Mouse (Mus musculus) C2C12 (cell line): ENCODE results near the gene Stk25. TPM values are rescaled to one million over a fixed set of nuclear protein-coding genes. Genes with fewer than 3 reads are reported as not detected.
"Not testable (repeated sequence)": the region's sequence is repeated elsewhere in the genome, so short reads cannot be mapped to it uniquely, and the experiment has no call there.

ENCODE experiments used
- H3K27me3 ChIP-seq: one replicate; pipeline ENCODE4 v1.6.1; 2011; ENCODE audit not compliant: control insufficient read depth, insufficient read depth, insufficient read length
- H3K36me3 ChIP-seq: one replicate; pipeline ENCODE4 v1.6.1; 2011; ENCODE audit not compliant: control insufficient read depth, insufficient read depth
- H3K4me3 ChIP-seq: one replicate; pipeline ENCODE4 v1.5.1; 2011; ENCODE audit warnings: mild to moderate bottlenecking, control low read depth; ENCODE audit not compliant: poor library complexity, insufficient read depth, severe bottlenecking
- H3K79me2 ChIP-seq: one replicate; pipeline ENCODE4 v1.6.1; 2011; ENCODE audit not compliant: control insufficient read depth, insufficient read depth
- H3K79me3 ChIP-seq: one replicate; pipeline ENCODE4 v1.6.1; 2011; ENCODE audit warnings: low read depth, control low read depth
- H3ac ChIP-seq: one replicate; pipeline ENCODE3; 2011; ENCODE audit warnings: low read depth; ENCODE audit not compliant: control insufficient read depth, insufficient read length
- CEBPB ChIP-seq: IDR thresholded peaks from one replicate; pipeline ENCODE4 v1.6.1; 2011; ENCODE audit warnings: low read depth, mild to moderate bottlenecking, control low read depth, moderate library complexity
- CTCF ChIP-seq: IDR thresholded peaks from one replicate; pipeline ENCODE4 v1.5.1; 2011; ENCODE audit not compliant: control insufficient read depth, insufficient read depth, insufficient read length
- FOSL1 ChIP-seq: IDR thresholded peaks from one replicate; pipeline ENCODE4 v1.8.0; 2011; ENCODE audit warnings: mild to moderate bottlenecking, low read length; ENCODE audit not compliant: poor library complexity, insufficient read depth, severe bottlenecking
- MAX ChIP-seq: IDR thresholded peaks from one replicate; pipeline ENCODE4 v1.6.1; 2011; ENCODE audit warnings: mild to moderate bottlenecking, control low read depth
- MYOD1 ChIP-seq: IDR thresholded peaks from one replicate; pipeline ENCODE4 v1.6.1; 2011; ENCODE audit warnings: low read depth; ENCODE audit not compliant: control insufficient read depth, insufficient read length
- MYOG ChIP-seq: IDR thresholded peaks from one replicate; pipeline ENCODE4 v1.6.1; 2011; ENCODE audit not compliant: control insufficient read depth, insufficient read length; ENCODE audit errors: extremely low read depth
- USF1 ChIP-seq: IDR thresholded peaks from one replicate; pipeline ENCODE4 v1.6.1; 2011; ENCODE audit warnings: low read depth, mild to moderate bottlenecking, control low read depth, moderate library complexity
- long read RNA-seq, 2 experiments: library from polyadenylated mRNA; unstranded; transcript quantifications; one replicate each; pipeline ENCODE4 v2.0.0; 2019 to 2020
- polyA plus RNA-seq: library from polyadenylated mRNA; unstranded; fragments of >200 nt; fragmentation: generic; extraction: Trizol; gene quantifications from one replicate; pipeline ENCODE4 v1.2.1, GENCODE M21; 2012; ENCODE audit warnings: missing spikeins

Stk25 gene
- polyA plus RNA-seq = 57.6 TPM
- long read RNA-seq, experiment 1, full-length matches to known transcripts = 89 of 109 reads
- long read RNA-seq, experiment 1, partial matches to known transcripts = 12 of 109 reads
- long read RNA-seq, experiment 1, other reads (novel, unspliced or antisense) = 8 of 109 reads
- long read RNA-seq, experiment 2, full-length matches to known transcripts = 374 of 437 reads
- long read RNA-seq, experiment 2, partial matches to known transcripts = 16 of 437 reads
- long read RNA-seq, experiment 2, other reads (novel, unspliced or antisense) = 47 of 437 reads

- H3K27me3 ChIP-seq, H3ac ChIP-seq, H3K79me3 ChIP-seq, H3K36me3 ChIP-seq, H3K79me2 ChIP-seq, H3K4me3 ChIP-seq: not testable (repeated sequence)
Observed at GRCm38 (mm10) chr1:93658559-93658958, at the start of gene Stk25. TSS of gene Stk25 (minus strand) at chr1:93658659.

DNA sequence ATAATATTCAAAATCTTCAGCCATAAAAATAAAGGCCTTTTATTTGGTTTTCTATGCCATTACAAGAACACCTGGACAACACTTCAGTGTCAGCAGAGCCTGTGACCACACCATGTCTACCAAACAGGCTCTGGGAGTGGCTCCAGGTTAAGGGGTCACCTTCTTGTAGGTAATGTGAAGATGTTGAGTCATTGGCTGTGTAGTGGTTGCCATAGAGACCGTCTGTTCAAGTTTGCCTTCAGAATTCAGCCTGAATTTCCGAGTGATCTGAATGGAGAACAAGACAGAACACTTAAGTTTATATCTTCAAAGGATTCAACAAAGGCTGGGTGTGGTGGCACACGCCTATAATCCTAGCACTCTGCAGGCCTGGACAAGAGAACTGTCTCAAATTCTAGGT, 46.9 kb upstream of the Stk25 start:
- H3K4me3 ChIP-seq = no peak overlapping the region
- peaks cover 19% of the 10 kb centered on the region for H3K36me3 ChIP-seq
- no peak overlapping the region for H3ac ChIP-seq
- no peaks in the 10 kb centered on the region for H3K79me2 ChIP-seq
- H3K79me3 ChIP-seq = no peaks in the 10 kb centered on the region
- TF ChIP-seq CTCF = no peak
- TF ChIP-seq FOSL1 = no peak
- no peak for TF ChIP-seq MYOD1
- TF ChIP-seq USF1 = no peak
- no peak for TF ChIP-seq MYOG
- no peak for TF ChIP-seq MAX
- TF ChIP-seq CEBPB = no peak
- no peaks in the 10 kb centered on the region for H3K27me3 ChIP-seq

GRCm38 (mm10) chr1:93704341-93704740, 45.9 kb upstream of the Stk25 start:
- H3K27me3 ChIP-seq = no peaks in the 10 kb centered on the region

DNA sequence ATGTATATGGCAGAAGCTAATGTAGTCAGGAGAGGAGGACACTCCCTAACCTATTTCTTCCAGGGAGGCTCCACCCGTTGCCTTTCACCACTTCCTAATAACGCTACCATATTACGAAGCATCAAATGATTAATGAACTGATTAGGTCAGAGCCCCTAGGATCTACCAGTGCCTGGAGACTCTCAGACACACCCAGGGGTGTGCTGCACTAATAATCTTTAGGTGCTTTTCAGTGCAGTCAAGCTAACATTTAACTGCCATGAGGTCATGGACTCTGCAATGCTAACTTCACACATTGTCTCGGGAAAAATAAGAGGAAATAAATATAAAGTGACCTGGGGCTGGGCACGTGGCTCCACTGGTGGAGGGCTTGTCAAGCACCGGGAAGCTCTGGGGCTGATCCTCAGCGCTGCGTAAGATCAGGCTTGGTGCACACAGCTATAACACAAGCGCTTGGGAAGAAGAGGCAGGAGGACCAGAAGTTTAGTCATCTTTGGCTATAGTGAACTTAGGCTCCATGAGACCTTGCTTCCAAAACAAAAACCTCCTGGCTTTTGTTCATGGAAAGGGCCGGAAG, 45.1 kb upstream of the Stk25 start:
- no peak overlapping the region for H3K4me3 ChIP-seq
- TF ChIP-seq MYOG (no peak), USF1 (no peak), FOSL1 (no peak), MYOD1 (no peak), MAX (no peak), CEBPB (no peak), CTCF (no peak)
- no peak overlapping the region for H3ac ChIP-seq

More at GRCm38 (mm10) chr1:93704341-93704740, 45.9 kb upstream of the Stk25 start:
- H3K36me3 ChIP-seq = peaks cover 19% of the 10 kb centered on the region
- no peaks in the 10 kb centered on the region for H3K79me3 ChIP-seq
- H3K4me3 ChIP-seq = no peak overlapping the region
- H3K79me2 ChIP-seq = no peaks in the 10 kb centered on the region
- TF ChIP-seq MAX (no peak), FOSL1 (no peak), MYOD1 (no peak), CTCF (no peak), USF1 (no peak), MYOG (no peak), CEBPB (no peak)
- H3ac ChIP-seq = no peak overlapping the region

GRCm38 (mm10) chr1:93702106-93702505, 43.6 kb upstream of the Stk25 start:
- H3K4me3 ChIP-seq = no peak overlapping the region
- peaks cover 19% of the 10 kb centered on the region for H3K36me3 ChIP-seq
- no peak for TF ChIP-seq CTCF
- no peak for TF ChIP-seq MAX
- TF ChIP-seq MYOD1 = no peak
- no peak for TF ChIP-seq USF1
- no peak for TF ChIP-seq MYOG
- no peak for TF ChIP-seq FOSL1
- TF ChIP-seq CEBPB = no peak
- no peaks in the 10 kb centered on the region for H3K79me2 ChIP-seq
- H3K27me3 ChIP-seq = no peaks in the 10 kb centered on the region
- H3K79me3 ChIP-seq = no peaks in the 10 kb centered on the region
- H3ac ChIP-seq = no peak overlapping the region

More for the DNA sequence above, 45.1 kb upstream of the Stk25 start:
- H3K79me3 ChIP-seq = no peaks in the 10 kb centered on the region
- H3K79me2 ChIP-seq = no peaks in the 10 kb centered on the region
- H3K27me3 ChIP-seq = no peaks in the 10 kb centered on the region
- H3K36me3 ChIP-seq = peaks cover 19% of the 10 kb centered on the region

GRCm38 (mm10) chr1:93699159-93699558, 40.7 kb upstream of the Stk25 start:
- Histone ChIP-seq H3K79me2 (no peaks in the 10 kb centered on the region), H3K4me3 (no peak overlapping the region), H3K36me3 (peaks cover 23% of the 10 kb centered on the region), H3K27me3 (no peaks in the 10 kb centered on the region), H3ac (no peak overlapping the region), H3K79me3 (no peaks in the 10 kb centered on the region)
- no peak for TF ChIP-seq MAX
- no peak for TF ChIP-seq USF1
- no peak for TF ChIP-seq CTCF
- no peak for TF ChIP-seq MYOD1
- no peak for TF ChIP-seq FOSL1
- TF ChIP-seq MYOG = no peak
